Mouse (Mus musculus): ENCODE measurements at regions not wholly inside any gene's neighbourhood (a gene's known extent, or its start where the extent isn't known, plus 50 kb on each side); places are given as distances from the start of the nearest gene placed in this dataset.
"Not testable (repeated sequence)": the region's sequence is repeated elsewhere in the genome, so short reads cannot be mapped to it uniquely, and the experiment has no call there.

- Histone ChIP-seq H3K4me1 (ENCODE audit: control insufficient read depth, insufficient read depth, low read length) (no peaks in the 10 kb centered on the region), H3K9me3 (replicated peaks; ENCODE audit: control insufficient read depth, low read length, poor library complexity, severe bottlenecking) (no peaks in the 10 kb centered on the region), H3K4me2 (ENCODE audit: low read length) (no peak overlapping the region), H3K9ac (ENCODE audit: low read depth, low read length) (no peak overlapping the region), H3K4me3 (ENCODE audit: low read depth, low read length) (no peak overlapping the region), H3K27me3 (ENCODE audit: control insufficient read depth, insufficient read depth, low read depth, low read length) (no peaks in the 10 kb centered on the region), H3K36me3 (ENCODE audit: control insufficient read depth, insufficient read depth, low read length) (no peaks in the 10 kb centered on the region), H3K27ac (ENCODE audit: low read length) (no peak overlapping the region)
- WGBS, result 91% methylated on average over 7 of the region's 7 CpGs
- ATAC-seq, result no peak
Observed at GRCm38 (mm10) chr16:82661015-82661414, 167.2 kb upstream of the Gm21833 start.

GRCm38 (mm10) chr16:82674926-82675325 lies 153.3 kb upstream of the Gm21833 start:
- WGBS, result 65% methylated on average over 1 of the region's 1 CpGs
- H3K4me2 ChIP-seq (ENCODE audit: low read length), result no peak overlapping the region

GRCm38 (mm10) chr16:82683113-82683512 lies 145.1 kb upstream of the Gm21833 start:
- not testable (repeated sequence) for H3K36me3 ChIP-seq (ENCODE audit: control insufficient read depth, insufficient read depth, low read length); H3K4me3 ChIP-seq (ENCODE audit: low read depth, low read length); H3K27me3 ChIP-seq (ENCODE audit: control insufficient read depth, insufficient read depth, low read depth, low read length); H3K4me1 ChIP-seq (ENCODE audit: control insufficient read depth, insufficient read depth, low read length); ATAC-seq; H3K27ac ChIP-seq (ENCODE audit: low read length); H3K9me3 ChIP-seq (replicated peaks; ENCODE audit: control insufficient read depth, low read length, poor library complexity, severe bottlenecking); H3K4me2 ChIP-seq (ENCODE audit: low read length); H3K9ac ChIP-seq (ENCODE audit: low read depth, low read length)

More at GRCm38 (mm10) chr16:82674926-82675325, 153.3 kb upstream of the Gm21833 start:
- ATAC-seq, result peak; percentile 58; the same call in 1 of the 2 replicates
- no peak overlapping the region for H3K4me3 ChIP-seq (ENCODE audit: low read depth, low read length)
- H3K36me3 ChIP-seq (ENCODE audit: control insufficient read depth, insufficient read depth, low read length), result no peaks in the 10 kb centered on the region
- H3K27ac ChIP-seq (ENCODE audit: low read length), result no peak overlapping the region
- H3K9me3 ChIP-seq (replicated peaks; ENCODE audit: control insufficient read depth, low read length, poor library complexity, severe bottlenecking), result peaks cover 7% of the 10 kb centered on the region
- no peaks in the 10 kb centered on the region for H3K27me3 ChIP-seq (ENCODE audit: control insufficient read depth, insufficient read depth, low read depth, low read length)
- no peaks in the 10 kb centered on the region for H3K4me1 ChIP-seq (ENCODE audit: control insufficient read depth, insufficient read depth, low read length)
- H3K9ac ChIP-seq (ENCODE audit: low read depth, low read length), result no peak overlapping the region

- 69% methylated on average over 2 of the region's 2 CpGs for WGBS
- Histone ChIP-seq H3K27me3 (ENCODE audit: control insufficient read depth, insufficient read depth, low read depth, low read length) (no peaks in the 10 kb centered on the region), H3K4me3 (ENCODE audit: low read depth, low read length) (no peak overlapping the region), H3K36me3 (ENCODE audit: control insufficient read depth, insufficient read depth, low read length) (no peaks in the 10 kb centered on the region), H3K27ac (ENCODE audit: low read length) (no peak overlapping the region), H3K4me1 (ENCODE audit: control insufficient read depth, insufficient read depth, low read length) (no peaks in the 10 kb centered on the region), H3K4me2 (ENCODE audit: low read length) (no peak overlapping the region), H3K9ac (ENCODE audit: low read depth, low read length) (no peak overlapping the region), H3K9me3 (replicated peaks; ENCODE audit: control insufficient read depth, low read length, poor library complexity, severe bottlenecking) (no peaks in the 10 kb centered on the region)
- no peak for ATAC-seq
Observed at GRCm38 (mm10) chr16:82700922-82701321, 127.3 kb upstream of the Gm21833 start.

DNA sequence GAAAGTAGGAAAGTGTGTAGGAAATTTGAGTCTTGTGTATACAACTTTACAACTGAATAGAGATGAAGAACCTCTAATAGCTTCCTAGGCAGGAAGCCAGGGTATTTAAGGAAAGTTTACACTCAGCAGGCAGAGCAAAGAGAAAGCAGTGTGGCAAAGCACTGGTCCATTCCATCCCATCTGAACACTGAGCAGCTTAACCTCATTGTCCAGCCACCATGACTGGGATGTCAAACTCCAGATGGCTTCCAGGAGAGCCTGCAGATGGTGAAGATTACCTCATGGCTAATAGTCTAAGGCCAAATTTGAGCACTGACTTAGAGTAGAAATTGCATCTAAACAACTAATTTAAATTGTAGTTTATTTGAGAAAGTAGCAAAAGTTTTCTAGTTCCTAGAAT lies 117.0 kb upstream of the Gm21833 start:
- no peak for ATAC-seq
- no peak overlapping the region for H3K27ac ChIP-seq (ENCODE audit: low read length)
- H3K4me3 ChIP-seq (ENCODE audit: low read depth, low read length), result no peak overlapping the region
- H3K9ac ChIP-seq (ENCODE audit: low read depth, low read length), result no peak overlapping the region
- H3K4me2 ChIP-seq (ENCODE audit: low read length), result no peak overlapping the region
- no peaks in the 10 kb centered on the region for H3K36me3 ChIP-seq (ENCODE audit: control insufficient read depth, insufficient read depth, low read length)
- no peaks in the 10 kb centered on the region for H3K4me1 ChIP-seq (ENCODE audit: control insufficient read depth, insufficient read depth, low read length)
- no peaks in the 10 kb centered on the region for H3K27me3 ChIP-seq (ENCODE audit: control insufficient read depth, insufficient read depth, low read depth, low read length)
- no peaks in the 10 kb centered on the region for H3K9me3 ChIP-seq (replicated peaks; ENCODE audit: control insufficient read depth, low read length, poor library complexity, severe bottlenecking)

GRCm38 (mm10) chr16:82734117-82734516 lies 94.1 kb upstream of the Gm21833 start:
- 73% methylated on average over 3 of the region's 3 CpGs for WGBS
- ATAC-seq, result no peak

GRCm38 (mm10) chr16:82758466-82758865 lies 69.7 kb upstream of the Gm21833 start:
- 52% methylated on average over 4 of the region's 4 CpGs for WGBS
- peak; percentile 67 for ATAC-seq
- no peak overlapping the region for H3K27ac ChIP-seq (ENCODE audit: low read length)

More at GRCm38 (mm10) chr16:82734117-82734516, 94.1 kb upstream of the Gm21833 start:
- Histone ChIP-seq H3K9me3 (replicated peaks; ENCODE audit: control insufficient read depth, low read length, poor library complexity, severe bottlenecking) (no peaks in the 10 kb centered on the region), H3K4me3 (ENCODE audit: low read depth, low read length) (no peak overlapping the region), H3K4me2 (ENCODE audit: low read length) (no peak overlapping the region), H3K4me1 (ENCODE audit: control insufficient read depth, insufficient read depth, low read length) (no peaks in the 10 kb centered on the region), H3K27ac (ENCODE audit: low read length) (no peak overlapping the region), H3K9ac (ENCODE audit: low read depth, low read length) (no peak overlapping the region), H3K36me3 (ENCODE audit: control insufficient read depth, insufficient read depth, low read length) (no peaks in the 10 kb centered on the region), H3K27me3 (ENCODE audit: control insufficient read depth, insufficient read depth, low read depth, low read length) (no peaks in the 10 kb centered on the region)

More at GRCm38 (mm10) chr16:82758466-82758865, 69.7 kb upstream of the Gm21833 start:
- Histone ChIP-seq H3K9me3 (replicated peaks; ENCODE audit: control insufficient read depth, low read length, poor library complexity, severe bottlenecking) (no peaks in the 10 kb centered on the region), H3K4me2 (ENCODE audit: low read length) (no peak overlapping the region), H3K4me3 (ENCODE audit: low read depth, low read length) (no peak overlapping the region), H3K27me3 (ENCODE audit: control insufficient read depth, insufficient read depth, low read depth, low read length) (no peaks in the 10 kb centered on the region), H3K36me3 (ENCODE audit: control insufficient read depth, insufficient read depth, low read length) (no peaks in the 10 kb centered on the region), H3K9ac (ENCODE audit: low read depth, low read length) (no peak overlapping the region), H3K4me1 (ENCODE audit: control insufficient read depth, insufficient read depth, low read length) (no peaks in the 10 kb centered on the region)

All from midbrain, embryonic 16.5 days (tissue).